Mouse (Mus musculus) c-Kit-negative CD71-positive TER-119-positive erythroid progenitor cells, embryonic 14.5 days (primary cell): ENCODE results near the gene Mgat1.

Experiments
- DNase-seq: peaks from one replicate; pipeline ENCODE4 v3.0.0-alpha.2; 2013; ENCODE audit warnings: low read depth, low spot score

Gene Mgat1

GRCm38 (mm10) chr11:49241471-49241870 lies 2.5 kb upstream of the Mgat1 start:
- DNase-seq, result no peak

- DNase-seq, result no peak
Measured at GRCm38 (mm10) chr11:49242944-49243626, 906 bp upstream of the Mgat1 start.

- DNase-seq, result no peak
Measured at GRCm38 (mm10) chr11:49244595-49244930, 572 bp downstream of the Mgat1 start.

- no peak for DNase-seq
Measured at GRCm38 (mm10) chr11:49245176-49245575, 1.2 kb downstream of the Mgat1 start.

- DNase-seq, result no peak
Measured at GRCm38 (mm10) chr11:49245634-49246415, 1.8 kb downstream of the Mgat1 start.

- DNase-seq, result no peak
Measured at GRCm38 (mm10) chr11:49246523-49246922, 2.5 kb downstream of the Mgat1 start.

GRCm38 (mm10) chr11:49247255-49247654 lies 3.3 kb downstream of the Mgat1 start:
- DNase-seq, result no peak

- DNase-seq, result no peak
Measured at GRCm38 (mm10) chr11:49248226-49248973, 4.4 kb downstream of the Mgat1 start.

- no peak for DNase-seq
Measured at GRCm38 (mm10) chr11:49248974-49249700, 5.1 kb downstream of the Mgat1 start.

GRCm38 (mm10) chr11:49249811-49250421 lies 5.9 kb downstream of the Mgat1 start:
- no peak for DNase-seq

GRCm38 (mm10) chr11:49250422-49251379 lies 6.7 kb downstream of the Mgat1 start:
- peak; percentile 73 for DNase-seq

GRCm38 (mm10) chr11:49251380-49251761 lies 7.4 kb downstream of the Mgat1 start:
- DNase-seq, result no peak

- DNase-seq, result no peak
Measured at GRCm38 (mm10) chr11:49252048-49252447, 8.1 kb downstream of the Mgat1 start.

- DNase-seq, result no peak
Measured at GRCm38 (mm10) chr11:49253035-49253434, 9.0 kb downstream of the Mgat1 start.

GRCm38 (mm10) chr11:49259296-49259695 lies 15.3 kb downstream of the Mgat1 start:
- no peak for DNase-seq

- no peak for DNase-seq
Measured at GRCm38 (mm10) chr11:49259829-49260228, 15.8 kb downstream of the Mgat1 start.

GRCm38 (mm10) chr11:49260598-49261312 lies 16.8 kb downstream of the Mgat1 start:
- DNase-seq, result no peak

GRCm38 (mm10) chr11:49261313-49261855 lies 17.4 kb downstream of the Mgat1 start:
- DNase-seq, result no peak

- DNase-seq, result no peak
Measured at GRCm38 (mm10) chr11:49262286-49262685, 18.3 kb downstream of the Mgat1 start.
